Mouse (Mus musculus): ENCODE data around the gene Pwp2. TPM values are rescaled to one million over a fixed set of nuclear protein-coding genes. Genes with fewer than 3 reads are reported as not detected.
"Not testable (repeated sequence)": the region's sequence is repeated elsewhere in the genome, so short reads cannot be mapped to it uniquely, and the experiment has no call there.

Pwp2 gene
- polyA plus RNA-seq, 1 experiment from 2014 or later: 16.6 TPM

- Histone ChIP-seq H3K4me2 (no peak overlapping the region), H3K9me3 (no peaks in the 10 kb centered on the region), H3K4me1 (replicated peaks) (peaks cover 5% of the 10 kb centered on the region), H3K4me3 (no peak overlapping the region), H3K36me3 (no peaks in the 10 kb centered on the region), H3K9ac (no peak overlapping the region), H3K27ac (replicated peaks) (no peak overlapping the region), H3K27me3 (no peaks in the 10 kb centered on the region)
- ATAC-seq (ENCODE audit: low FRiP score, low read depth): no peak
- 90% methylated on average over 3 of the region's 3 CpGs for WGBS
Observed at GRCm38 (mm10) chr10:78137191-78137590, 47.8 kb downstream of the Pwp2 start.

- Histone ChIP-seq H3K9me3 (no peaks in the 10 kb centered on the region), H3K4me1 (replicated peaks) (peaks cover 5% of the 10 kb centered on the region), H3K9ac (no peak overlapping the region), H3K27ac (replicated peaks) (no peak overlapping the region), H3K4me3 (no peak overlapping the region), H3K27me3 (no peaks in the 10 kb centered on the region), H3K4me2 (no peak overlapping the region), H3K36me3 (no peaks in the 10 kb centered on the region)
- WGBS: 86% methylated on average over 5 of the region's 5 CpGs
- no peak for ATAC-seq (ENCODE audit: low FRiP score, low read depth)
Observed at GRCm38 (mm10) chr10:78135947-78136346, 49.0 kb downstream of the Pwp2 start.

GRCm38 (mm10) chr10:78134975-78135798, 49.8 kb downstream of the Pwp2 start:
- no peak overlapping the region for H3K27ac ChIP-seq (replicated peaks)
- H3K4me2 ChIP-seq: peak overlapping the region; percentile 29; the same call in 1 of the 2 replicates

GRCm38 (mm10) chr10:78134400-78134799, 50.5 kb downstream of the Pwp2 start:
- Histone ChIP-seq H3K4me3 (no peak overlapping the region), H3K27me3 (no peaks in the 10 kb centered on the region), H3K9ac (no peak overlapping the region), H3K27ac (replicated peaks) (no peak overlapping the region), H3K4me1 (replicated peaks) (peaks cover 6% of the 10 kb centered on the region), H3K4me2 (no peak overlapping the region), H3K9me3 (no peaks in the 10 kb centered on the region), H3K36me3 (no peaks in the 10 kb centered on the region)
- ATAC-seq (ENCODE audit: low FRiP score, low read depth): no peak
- 85% methylated on average over 4 of the region's 4 CpGs for WGBS

More at GRCm38 (mm10) chr10:78134975-78135798, 49.8 kb downstream of the Pwp2 start:
- 0 out of 2 replicates have a peak, but pooled peaks have one; percentile 33 for ATAC-seq (ENCODE audit: low FRiP score, low read depth)
- H3K4me3 ChIP-seq: no peak overlapping the region
- no peaks in the 10 kb centered on the region for H3K36me3 ChIP-seq
- WGBS: 16% methylated on average over 14 of the region's 14 CpGs
- H3K27me3 ChIP-seq: no peaks in the 10 kb centered on the region
- no peaks in the 10 kb centered on the region for H3K9me3 ChIP-seq
- peaks cover 5% of the 10 kb centered on the region for H3K4me1 ChIP-seq (replicated peaks)
- no peak overlapping the region for H3K9ac ChIP-seq

GRCm38 (mm10) chr10:78129998-78130397, 55.0 kb downstream of the Pwp2 start:
- Histone ChIP-seq H3K4me1 (replicated peaks) (peaks cover 6% of the 10 kb centered on the region), H3K36me3 (no peaks in the 10 kb centered on the region), H3K9me3 (no peaks in the 10 kb centered on the region), H3K4me3 (no peak overlapping the region), H3K4me2 (no peak overlapping the region), H3K9ac (no peak overlapping the region), H3K27me3 (no peaks in the 10 kb centered on the region), H3K27ac (replicated peaks) (no peak overlapping the region)
- WGBS: 77% methylated on average over 4 of the region's 4 CpGs
- no peak for ATAC-seq (ENCODE audit: low FRiP score, low read depth)

- Histone ChIP-seq H3K27me3 (no peaks in the 10 kb centered on the region), H3K9ac (no peak overlapping the region), H3K4me3 (no peak overlapping the region), H3K36me3 (no peaks in the 10 kb centered on the region), H3K4me2 (no peak overlapping the region), H3K9me3 (no peaks in the 10 kb centered on the region), H3K4me1 (replicated peaks) (peaks cover 5% of the 10 kb centered on the region; the same call in 1 of the 2 replicates), H3K27ac (replicated peaks) (no peak overlapping the region)
- WGBS: 54% methylated on average over 11 of the region's 11 CpGs
- ATAC-seq (ENCODE audit: low FRiP score, low read depth): no peak
Observed at GRCm38 (mm10) chr10:78129423-78129822, 55.5 kb downstream of the Pwp2 start.

- H3K27me3 ChIP-seq: no peaks in the 10 kb centered on the region
- ATAC-seq (ENCODE audit: low FRiP score, low read depth): no peak
- H3K4me2 ChIP-seq: no peak overlapping the region
- no peak overlapping the region for H3K4me3 ChIP-seq
- H3K4me1 ChIP-seq (replicated peaks): peaks cover 5% of the 10 kb centered on the region; the same call in 1 of the 2 replicates
- no peak overlapping the region for H3K27ac ChIP-seq (replicated peaks)
- H3K9me3 ChIP-seq: no peaks in the 10 kb centered on the region
- no peak overlapping the region for H3K9ac ChIP-seq
- 72% methylated on average over 2 of the region's 2 CpGs for WGBS
- no peaks in the 10 kb centered on the region for H3K36me3 ChIP-seq
Observed at GRCm38 (mm10) chr10:78128647-78129046, 56.3 kb downstream of the Pwp2 start.

DNA sequence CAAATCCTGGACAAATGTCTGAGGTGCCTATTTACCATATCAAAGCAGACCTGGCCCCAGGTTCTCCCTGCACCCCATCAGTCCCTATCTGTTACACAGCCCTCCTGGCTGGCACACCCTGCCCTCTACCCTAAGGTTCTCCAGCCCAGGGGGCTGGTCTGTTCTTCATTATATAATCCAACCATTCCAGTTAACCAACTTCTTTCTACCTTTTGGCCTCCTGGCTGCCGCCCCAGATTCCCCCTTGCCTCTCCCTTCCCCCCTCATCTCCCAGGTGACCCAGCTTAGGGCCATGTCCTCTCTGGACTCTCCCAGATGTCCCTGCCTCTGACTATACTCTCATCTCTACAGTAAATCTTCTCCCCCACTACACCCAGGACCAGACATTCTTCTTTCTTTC, 57.0 kb downstream of the Pwp2 start:
- peaks cover 5% of the 10 kb centered on the region; the same call in 1 of the 2 replicates for H3K4me1 ChIP-seq (replicated peaks)
- no peak overlapping the region for H3K27ac ChIP-seq (replicated peaks)
- H3K9ac ChIP-seq: no peak overlapping the region
- no peak overlapping the region for H3K4me3 ChIP-seq
- no peak for ATAC-seq (ENCODE audit: low FRiP score, low read depth)
- no peaks in the 10 kb centered on the region for H3K27me3 ChIP-seq
- H3K9me3 ChIP-seq: no peaks in the 10 kb centered on the region
- no peaks in the 10 kb centered on the region for H3K36me3 ChIP-seq
- 79% methylated on average over 1 of the region's 1 CpGs for WGBS
- no peak overlapping the region for H3K4me2 ChIP-seq

DNA sequence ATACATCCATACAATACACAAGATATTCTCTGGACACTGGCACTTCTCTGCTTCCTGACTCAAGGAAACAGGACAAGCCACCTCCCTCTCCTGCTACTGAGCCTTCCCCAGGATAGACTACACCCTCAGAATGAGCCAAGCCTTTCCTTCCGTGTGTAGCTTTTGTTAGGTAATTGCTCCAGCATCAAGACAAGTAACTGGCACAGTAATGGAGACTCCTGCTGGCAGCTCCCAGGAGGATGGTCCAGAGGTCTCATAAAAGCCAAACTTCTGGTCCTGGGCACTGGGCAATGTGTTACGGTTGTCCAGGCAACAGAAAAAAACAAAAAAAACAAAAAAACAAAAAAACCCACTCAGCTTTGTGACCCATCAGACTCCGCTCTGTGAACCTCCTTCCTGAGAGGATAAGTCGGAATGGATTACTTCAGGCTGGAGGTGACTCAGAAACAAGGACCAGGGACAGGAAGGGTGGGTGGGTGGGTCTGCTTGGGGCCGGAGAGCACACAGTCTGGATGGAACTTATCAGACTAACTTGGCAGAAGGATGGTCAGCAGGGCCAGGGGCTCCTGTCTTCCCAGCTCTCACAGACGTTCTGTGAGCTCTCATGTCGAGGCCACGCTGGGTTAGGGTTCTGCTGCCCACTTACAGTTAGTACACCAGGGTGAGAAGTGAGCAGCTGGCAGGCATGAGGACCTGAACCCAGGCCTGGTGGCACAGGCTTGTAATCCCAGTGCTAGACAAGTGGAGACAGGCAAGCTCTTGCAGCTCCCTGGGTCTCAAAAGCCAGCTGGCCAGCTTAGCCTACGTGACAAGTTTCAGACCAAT, 57.7 kb downstream of the Pwp2 start:
- Histone ChIP-seq H3K4me3 (no peak overlapping the region), H3K4me1 (replicated peaks) (peaks cover 5% of the 10 kb centered on the region; the same call in 1 of the 2 replicates), H3K27me3 (no peaks in the 10 kb centered on the region), H3K4me2 (no peak overlapping the region), H3K9ac (no peak overlapping the region), H3K36me3 (no peaks in the 10 kb centered on the region), H3K27ac (replicated peaks) (no peak overlapping the region), H3K9me3 (no peaks in the 10 kb centered on the region)
- ATAC-seq (ENCODE audit: low FRiP score, low read depth): peak; percentile 30; the same call in 1 of the 2 replicates
- 66% methylated on average over 9 of the region's 9 CpGs for WGBS

GRCm38 (mm10) chr10:78126311-78126710, 58.6 kb downstream of the Pwp2 start:
- Histone ChIP-seq H3K4me3 (no peak overlapping the region), H3K27ac (replicated peaks) (no peak overlapping the region), H3K36me3 (no peaks in the 10 kb centered on the region), H3K4me1 (replicated peaks) (peaks cover 5% of the 10 kb centered on the region; the same call in 1 of the 2 replicates), H3K9ac (no peak overlapping the region), H3K4me2 (no peak overlapping the region), H3K9me3 (no peaks in the 10 kb centered on the region), H3K27me3 (no peaks in the 10 kb centered on the region)
- ATAC-seq (ENCODE audit: low FRiP score, low read depth): no peak
- 95% methylated on average over 5 of the region's 5 CpGs for WGBS

DNA sequence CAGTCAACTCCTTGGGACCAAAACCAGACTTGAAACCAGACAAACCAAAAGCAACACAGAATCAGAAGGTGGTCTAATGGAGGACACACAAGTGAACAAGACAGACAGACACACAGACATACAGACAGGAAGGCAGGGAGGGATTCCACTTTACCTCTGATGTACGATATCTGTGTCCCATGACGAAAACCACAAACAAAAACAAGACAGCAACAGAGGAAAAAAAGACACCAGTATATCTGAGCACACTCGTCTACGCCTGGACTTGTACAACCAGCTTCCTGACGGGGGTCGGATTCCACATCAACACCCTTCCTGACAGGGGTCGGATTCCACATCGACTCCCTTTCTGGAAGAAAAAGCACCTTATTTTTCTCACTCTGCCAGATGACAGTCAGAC, 59.9 kb downstream of the Pwp2 start:
- H3K4me3 ChIP-seq; H3K9ac ChIP-seq; H3K9me3 ChIP-seq; H3K27me3 ChIP-seq; ATAC-seq (ENCODE audit: low FRiP score, low read depth); H3K36me3 ChIP-seq; H3K4me2 ChIP-seq; H3K4me1 ChIP-seq (replicated peaks); H3K27ac ChIP-seq (replicated peaks): not testable (repeated sequence)
- 90% methylated on average over 8 of the region's 8 CpGs for WGBS

- not testable (repeated sequence) for H3K9ac ChIP-seq; H3K4me2 ChIP-seq; H3K27ac ChIP-seq (replicated peaks); H3K4me1 ChIP-seq (replicated peaks); H3K36me3 ChIP-seq; H3K27me3 ChIP-seq; H3K4me3 ChIP-seq; H3K9me3 ChIP-seq; ATAC-seq (ENCODE audit: low FRiP score, low read depth)
- 63% methylated on average over 6 of the region's 6 CpGs for WGBS
Observed at GRCm38 (mm10) chr10:78124137-78124536, 60.8 kb downstream of the Pwp2 start.
